Mouse (Mus musculus) forebrain, embryonic 15.5 days (tissue): ENCODE measurements around the gene H2-Q2. TPM values are rescaled to one million over a fixed set of nuclear protein-coding genes. Genes with fewer than 3 reads are reported as not detected.
A peak's percentile ranks its signal among the peaks of the same experiment; 100 is the strongest.
"Not testable (repeated sequence)": the region's sequence is repeated elsewhere in the genome, so short reads cannot be mapped to it uniquely, and the experiment has no call there.

Experiments used
- ATAC-seq: fragments of 200-750 bp; cut with Nextera tagmentation; replicated peaks from 2 replicates; pipeline ENCODE4 v1.8.0; 2017; ENCODE audit warnings: mild to moderate bottlenecking, moderate TSS enrichment, moderate library complexity
- H3K27ac ChIP-seq: fragments of 300-500 bp; sonication (generic); replicated peaks from 2 replicates; pipeline ENCODE4 v1.5.1; 2015; ENCODE audit warnings: mild to moderate bottlenecking, inconsistent platforms
- H3K27me3 ChIP-seq: fragments of 300-500 bp; sonication (generic); 2 replicates; pipeline ENCODE4 v1.6.1; 2015; ENCODE audit warnings: inconsistent platforms
- H3K36me3 ChIP-seq: fragments of 300-500 bp; sonication (generic); 2 replicates; pipeline ENCODE4 v1.6.1; 2015; ENCODE audit warnings: mild to moderate bottlenecking, inconsistent platforms
- H3K4me1 ChIP-seq: fragments of 300-500 bp; sonication (generic); 2 replicates; pipeline ENCODE4 v1.6.1; 2015; ENCODE audit warnings: inconsistent platforms
- H3K4me2 ChIP-seq: fragments of 300-500 bp; sonication (generic); replicated peaks from 2 replicates; pipeline ENCODE4 v1.6.1; 2015; ENCODE audit warnings: mild to moderate bottlenecking, inconsistent platforms
- H3K4me3 ChIP-seq: fragments of 300-500 bp; sonication (generic); 2 replicates; pipeline ENCODE4 v1.5.1; 2015; ENCODE audit warnings: mild to moderate bottlenecking, inconsistent platforms
- H3K9ac ChIP-seq: fragments of 300-500 bp; sonication (generic); replicated peaks from 2 replicates; pipeline ENCODE4 v1.6.1; 2015; ENCODE audit warnings: mild to moderate bottlenecking, inconsistent platforms
- H3K9me3 ChIP-seq: fragments of 300-500 bp; sonication (generic); 2 replicates; pipeline ENCODE4 v1.6.1; 2016; ENCODE audit warnings: inconsistent platforms
- WGBS: fragments of 180-500 bp; shearing (Covaris S2); methylation state at CpG from one replicate; pipeline ENCODE4 v1.1.7; 2015; ENCODE audit warnings: mixed read lengths; 5-methylcytosine and 5-hydroxymethylcytosine counted together
- polyA plus RNA-seq: library from polyadenylated mRNA; unstranded; fragments of >200 nt; fragmentation: Nextera tagmentation; extraction: Ambion mirVana; gene quantifications from 2 replicates; pipeline ENCODE4 v1.2.1, GENCODE M21; 2015

H2-Q2 gene
- polyA plus RNA-seq, 1 experiment from 2014 or later = 1.2 TPM

DNA sequence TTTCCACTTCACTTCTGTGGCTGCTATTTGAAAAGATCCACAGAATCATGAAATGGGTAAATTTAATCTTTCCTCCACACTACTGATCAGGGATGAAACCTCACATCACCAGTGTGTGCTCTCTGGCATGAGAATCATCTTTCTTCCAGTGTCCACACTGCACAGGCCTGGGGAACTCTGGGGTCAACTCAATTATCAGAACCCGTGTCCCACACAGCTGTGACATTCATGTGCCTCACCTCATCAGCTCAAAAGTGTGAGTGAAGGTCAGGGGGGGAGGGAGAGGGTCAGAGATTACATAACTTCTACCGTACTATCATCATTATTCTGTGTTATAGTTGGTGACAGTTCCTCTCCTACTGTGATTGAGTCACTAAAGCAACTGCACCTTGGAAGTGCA is 50.6 kb downstream of the H2-Q2 start:
- H3K27ac ChIP-seq, H3K27me3 ChIP-seq, ATAC-seq, H3K9me3 ChIP-seq, H3K4me1 ChIP-seq, H3K9ac ChIP-seq, H3K4me2 ChIP-seq, H3K4me3 ChIP-seq, H3K36me3 ChIP-seq: not testable (repeated sequence)
- WGBS = 81% methylated on average over 2 of the region's 2 CpGs

DNA sequence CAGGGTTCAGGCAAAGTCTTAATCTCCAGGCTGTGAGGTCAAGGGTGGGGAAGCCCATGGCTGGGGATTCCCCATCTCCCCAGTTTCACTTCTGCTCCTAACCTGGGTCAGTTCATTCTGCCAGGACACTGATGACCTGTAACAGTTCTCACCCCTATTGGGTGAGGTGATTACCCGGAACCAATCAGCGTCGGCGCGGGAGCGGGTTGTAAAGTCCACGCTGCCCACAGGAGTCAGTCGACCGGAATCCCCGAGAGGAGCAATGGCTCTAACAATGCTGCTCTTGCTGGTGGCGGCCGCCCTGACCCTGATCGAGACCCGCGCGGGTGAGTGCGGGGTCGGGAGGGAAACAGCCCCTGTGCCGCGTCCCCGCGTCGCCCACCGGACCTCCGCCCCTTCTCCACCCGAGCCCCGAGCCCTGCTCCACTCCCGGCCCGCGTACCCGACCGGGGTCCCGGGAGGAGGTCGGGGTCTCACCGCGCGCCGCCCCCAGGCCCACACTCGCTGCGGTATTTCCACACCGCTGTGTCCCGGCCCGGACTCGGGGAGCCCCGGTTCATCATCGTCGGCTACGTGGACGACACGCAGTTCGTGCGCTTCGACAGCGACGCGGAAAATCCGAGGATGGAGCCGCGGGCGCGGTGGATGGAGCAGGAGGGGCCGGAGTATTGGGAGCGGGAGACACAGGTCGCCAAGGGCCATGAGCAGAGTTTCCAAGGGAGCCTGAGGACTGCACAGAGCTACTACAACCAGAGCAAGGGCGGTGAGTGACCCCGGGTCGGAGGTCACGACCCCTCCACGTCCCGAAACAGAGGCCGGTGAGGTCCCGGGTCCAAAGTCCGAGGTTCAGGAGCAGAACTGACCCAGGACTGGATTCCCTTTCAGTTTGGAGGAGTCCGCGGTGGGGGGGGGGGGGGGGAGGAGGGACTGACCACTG is 52.1 kb downstream of the H2-Q2 start:
- H3K27ac ChIP-seq, H3K4me1 ChIP-seq, H3K27me3 ChIP-seq, H3K9ac ChIP-seq, H3K36me3 ChIP-seq, H3K9me3 ChIP-seq: not testable (repeated sequence)
- 1% methylated on average over 64 of the region's 75 CpGs for WGBS
- ATAC-seq = peak; percentile 58; the same call in 1 of the 2 replicates
- Histone ChIP-seq H3K4me3 (peak overlapping the region; percentile 27), H3K4me2 (peak overlapping the region; percentile 37)

Other genes starting within 250 kb of the H2-Q2 start
- not detected in 2 replicates for gene Ly6g5c, start 234.0 kb upstream of the H2-Q2 start, polyA plus RNA-seq
- gene Ly6g5b, start 226.8 kb upstream of the H2-Q2 start, polyA plus RNA-seq = 1.2 and 1.3 TPM in 2 replicates
- gene Gpank1, start 220.8 kb upstream of the H2-Q2 start, polyA plus RNA-seq = 29.3 and 32.0 TPM in 2 replicates
- 307 and 309 TPM in 2 replicates for gene Csnk2b, start 220.2 kb upstream of the H2-Q2 start, polyA plus RNA-seq
- gene D17H6S53E, start 215.9 kb upstream of the H2-Q2 start, polyA plus RNA-seq = 8.7 TPM in 2 replicates
- gene Apom, start 210.2 kb upstream of the H2-Q2 start, polyA plus RNA-seq = 0.28 and 0.31 TPM in 2 replicates
- 92.3 and 93.8 TPM in 2 replicates for gene Bag6, start 207.1 kb upstream of the H2-Q2 start, polyA plus RNA-seq
- 185 and 208 TPM in 2 replicates for gene Prrc2a, start 177.3 kb upstream of the H2-Q2 start, polyA plus RNA-seq
- gene Aif1, start 166.2 kb upstream of the H2-Q2 start, polyA plus RNA-seq = 5.7 and 7.8 TPM in 2 replicates
- 6.2 and 6.8 TPM in 2 replicates for gene Lst1, start 153.8 kb upstream of the H2-Q2 start, polyA plus RNA-seq
- 0.25 and 0.70 TPM in 2 replicates for gene Ltb, start 147.8 kb upstream of the H2-Q2 start, polyA plus RNA-seq
- gene Tnf, start 140.2 kb upstream of the H2-Q2 start, polyA plus RNA-seq = not detected in 2 replicates
- 0.36 TPM in 1 of 2 replicates, not detected in the other for gene Lta, start 136.9 kb upstream of the H2-Q2 start, polyA plus RNA-seq
- gene Gm16181, start 121.4 kb upstream of the H2-Q2 start, polyA plus RNA-seq = 0.61 and 1.1 TPM in 2 replicates
- 38.2 and 41.5 TPM in 2 replicates for gene Atp6v1g2, start 108.6 kb upstream of the H2-Q2 start, polyA plus RNA-seq
- gene Nfkbil1, start 106.5 kb upstream of the H2-Q2 start, polyA plus RNA-seq = 11.7 and 12.3 TPM in 2 replicates
- 478 and 488 TPM in 2 replicates for gene Ddx39b, start 100.5 kb upstream of the H2-Q2 start, polyA plus RNA-seq
- gene H2-D1, start 79.5 kb upstream of the H2-Q2 start, polyA plus RNA-seq = 48.1 and 50.1 TPM in 2 replicates
- 0.27 and 0.32 TPM in 2 replicates for gene H2-Q1, start 21.8 kb upstream of the H2-Q2 start, polyA plus RNA-seq
- 0.73 and 0.80 TPM in 2 replicates for gene H2-Q4, start 37.4 kb downstream of the H2-Q2 start, polyA plus RNA-seq
- 0.33 and 0.53 TPM in 2 replicates for gene H2-Q6, start 82.6 kb downstream of the H2-Q2 start, polyA plus RNA-seq
- gene H2-Q7, start 96.9 kb downstream of the H2-Q2 start, polyA plus RNA-seq = 1.2 and 1.3 TPM in 2 replicates
- gene H2-Q10, start 127.8 kb downstream of the H2-Q2 start, polyA plus RNA-seq = 0.11 and 0.83 TPM in 2 replicates
- not detected in 2 replicates for gene Pou5f1, start 163.8 kb downstream of the H2-Q2 start, polyA plus RNA-seq
- gene Tcf19, start 174.6 kb downstream of the H2-Q2 start, polyA plus RNA-seq = 33.6 and 36.9 TPM in 2 replicates
- gene Cchcr1, start 174.9 kb downstream of the H2-Q2 start, polyA plus RNA-seq = 9.5 and 10.6 TPM in 2 replicates
- 1.2 and 1.5 TPM in 2 replicates for gene Psors1c2, start 191.0 kb downstream of the H2-Q2 start, polyA plus RNA-seq
- gene Cdsn, start 209.9 kb downstream of the H2-Q2 start, polyA plus RNA-seq = 0.06 and 0.11 TPM in 2 replicates
- not detected in 2 replicates for gene 2300002M23Rik, start 225.2 kb downstream of the H2-Q2 start, polyA plus RNA-seq